Mouse (Mus musculus): ENCODE results near the gene Vim. TPM values are rescaled to one million over a fixed set of nuclear protein-coding genes. Genes with fewer than 3 reads are reported as not detected.

Gene Vim
- polyA plus RNA-seq, 1 experiment = 6,934 TPM

DNA sequence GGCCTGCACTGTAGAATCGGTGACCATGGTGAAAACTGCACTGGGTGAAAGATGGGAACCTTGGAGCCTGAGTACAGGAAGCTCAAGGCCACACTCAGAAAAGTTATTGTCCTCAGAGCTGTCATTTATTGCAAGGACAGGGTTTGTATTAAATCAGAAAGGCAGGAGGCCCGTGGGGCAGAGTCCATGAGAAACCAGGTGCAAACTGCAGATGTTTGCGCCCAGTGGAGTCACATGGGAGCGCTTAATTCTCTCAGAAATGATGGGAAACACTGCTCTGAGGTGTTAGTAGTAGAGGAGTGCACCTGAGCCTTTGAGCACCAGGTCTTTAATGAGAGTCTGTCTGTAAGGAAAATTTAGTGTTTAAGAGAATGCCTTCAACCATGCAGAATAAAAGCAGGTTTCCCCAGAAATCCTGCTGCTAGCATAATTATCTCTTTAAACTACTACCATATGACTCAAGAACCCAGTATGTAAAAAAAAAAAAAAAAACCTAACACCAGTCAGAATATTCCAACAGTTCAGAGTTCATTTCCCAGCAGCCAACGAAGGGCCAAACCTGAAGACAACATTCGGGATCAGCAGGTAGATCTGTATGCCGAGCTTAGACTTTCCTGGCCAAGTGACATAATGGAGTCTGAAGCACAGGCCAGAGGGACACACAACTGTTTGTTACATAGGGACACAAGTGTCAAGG lies 56.6 kb downstream of the Vim start:
- no peaks in the 10 kb centered on the region for H3K79me2 ChIP-seq (ENCODE audit: control insufficient read depth, insufficient read depth)
- H3ac ChIP-seq (ENCODE audit: control insufficient read depth, insufficient read length, low read depth) = no peak overlapping the region
- H3K79me3 ChIP-seq (ENCODE audit: low read depth) = no peaks in the 10 kb centered on the region
- TF ChIP-seq CTCF (IDR thresholded peaks at IDR 0.05; ENCODE audit: control insufficient read depth, insufficient read depth, insufficient read length) (no peak), USF1 (IDR thresholded peaks at IDR 0.05; ENCODE audit: low read depth) (no peak), FOSL1 (IDR thresholded peaks at IDR 0.05; ENCODE audit: insufficient read depth, low read length, poor library complexity, severe bottlenecking) (no peak), MYOD1 (IDR thresholded peaks at IDR 0.05; ENCODE audit: control insufficient read depth, insufficient read length, low read depth) (no peak), MYOG (IDR thresholded peaks at IDR 0.05; ENCODE audit: control insufficient read depth, extremely low read depth, insufficient read length) (no peak), CEBPB (IDR thresholded peaks at IDR 0.05; ENCODE audit: low read depth) (no peak), MAX (IDR thresholded peaks at IDR 0.05) (no peak)
- H3K36me3 ChIP-seq (ENCODE audit: control insufficient read depth, insufficient read depth) = no peaks in the 10 kb centered on the region
- peaks cover 7% of the 10 kb centered on the region for H3K27me3 ChIP-seq (ENCODE audit: control insufficient read depth, insufficient read depth, insufficient read length)
- H3K4me3 ChIP-seq (ENCODE audit: insufficient read depth, poor library complexity, severe bottlenecking) = no peak overlapping the region

Other genes starting within 250 kb of the Vim start
- gene Cubn, start 82.1 kb upstream of the Vim start, polyA plus RNA-seq (2012; fragmentation: generic; extraction: Trizol) = 0.36 TPM
- gene Trdmt1, start 29.3 kb upstream of the Vim start, polyA plus RNA-seq (2012; fragmentation: generic; extraction: Trizol) = 3.5 TPM
- gene St8sia6, start 220.1 kb downstream of the Vim start, polyA plus RNA-seq (2012; fragmentation: generic; extraction: Trizol) = 0.02 TPM

Data from C2C12 (cell line).